13 mouse cellular contexts compared by ENCODE assay signal in genomic region chr4:128330519-128330918, GRCm38 (mm10).
DNase-seq lines count a peak whose midpoint lies in the region; ATAC-seq and TF ChIP-seq lines count a peak whose summit lies in the region.
"Had no signal": no experiment of that assay in that cellular context is flagged by ENCODE, and none has a peak within 500 bp of the region (broad histone marks: within the 10 kb centered on the region; RNA-seq: fewer than 3 reads in every experiment).

No protein-coding gene starts in this region.

- TF ChIP-seq POLR2A in brain, embryonic 14.5 days (IDR thresholded peaks at IDR 0.05; ENCODE audit: borderline replicate concordance, extremely low read depth, insufficient read depth, insufficient read length, poor library complexity, severe bottlenecking) = no peak

- no peak overlapping the region for H3K4me2 ChIP-seq in forebrain, postnatal 0 days (ENCODE audit: low read depth)
- H3K4me2 ChIP-seq in forebrain, embryonic 15.5 days (replicated peaks) = no peak overlapping the region
- H3K4me2 ChIP-seq in heart, embryonic 11.5 days = no peak overlapping the region
- H3K4me2 ChIP-seq: heart, embryonic 15.5 days; limb, embryonic 13.5 days had no signal

- no peaks in the 10 kb centered on the region for H3K4me1 ChIP-seq in forebrain, postnatal 0 days (ENCODE audit: insufficient read depth)
- H3K4me1 ChIP-seq in forebrain, embryonic 15.5 days = peaks cover 10% of the 10 kb centered on the region; the same call in 1 of the 2 replicates
- H3K4me1 ChIP-seq in heart, embryonic 11.5 days (ENCODE audit: control insufficient read depth, insufficient read depth, low read length) = no peaks in the 10 kb centered on the region
- H3K4me1 ChIP-seq: heart, embryonic 15.5 days; limb, embryonic 13.5 days had no signal

- peak; percentile 24 for DNase-seq in forebrain, postnatal 0 days
- DNase-seq in brain, embryonic 14.5 days (ENCODE audit: low read depth) = peak; percentile 53
- DNase-seq in layer of hippocampus, adult 9-10 months (ENCODE audit: low spot score) = peak; percentile 33
- DNase-seq in lung, postnatal 25 days (ENCODE audit: low spot score) = peak; percentile 4
- no peak for DNase-seq in spleen, postnatal 10 days (ENCODE audit: low spot score in 2 of 2)
- DNase-seq in urinary bladder, postnatal 25 days (ENCODE audit: low spot score) = no peak
- DNase-seq: adrenal gland, postnatal 25 days; kidney, adult 8-10 months had no signal

- WGBS in forebrain, postnatal 0 days = 41% methylated on average over 9 of the region's 9 CpGs
- WGBS in forebrain, embryonic 15.5 days = 45% methylated on average over 9 of the region's 9 CpGs
- 72% methylated on average over 9 of the region's 9 CpGs for WGBS in heart, embryonic 11.5 days (ENCODE audit: insufficient replicate concordance)

- ATAC-seq in forebrain, postnatal 0 days = peak; percentile 47; the same call in 1 of the 2 replicates
- no peak for ATAC-seq in forebrain, embryonic 15.5 days (replicated peaks)
- no peak for ATAC-seq in heart, embryonic 11.5 days (replicated peaks; ENCODE audit: insufficient number of reproducible peaks, low FRiP score, low TSS enrichment)

- no peak overlapping the region for H3K9ac ChIP-seq in forebrain, postnatal 0 days
- H3K9ac ChIP-seq in forebrain, embryonic 15.5 days (replicated peaks) = no peak overlapping the region
- no peak overlapping the region for H3K9ac ChIP-seq in heart, embryonic 11.5 days (ENCODE audit: low read depth, low read length)
- H3K9ac ChIP-seq: heart, embryonic 15.5 days; limb, embryonic 13.5 days had no signal

- no peak overlapping the region for H3K4me3 ChIP-seq in forebrain, postnatal 0 days (ENCODE audit: low read depth, low read length)
- no peak overlapping the region for H3K4me3 ChIP-seq in forebrain, embryonic 15.5 days
- no peak overlapping the region for H3K4me3 ChIP-seq in heart, embryonic 11.5 days (ENCODE audit: low read depth, low read length)
- H3K4me3 ChIP-seq: forebrain, embryonic 10.5 days; heart, embryonic 15.5 days; limb, embryonic 13.5 days had no signal

- H3K27ac ChIP-seq in forebrain, postnatal 0 days (ENCODE audit: low read depth, low read length) = no peak overlapping the region
- no peak overlapping the region for H3K27ac ChIP-seq in forebrain, embryonic 15.5 days (replicated peaks)
- no peak overlapping the region for H3K27ac ChIP-seq in heart, embryonic 11.5 days (ENCODE audit: low read depth, low read length)
- H3K27ac ChIP-seq: forebrain, embryonic 10.5 days; heart, embryonic 15.5 days; limb, embryonic 13.5 days had no signal

- H3K9me3 ChIP-seq in forebrain, postnatal 0 days (ENCODE audit: low read length) = no peaks in the 10 kb centered on the region
- no peaks in the 10 kb centered on the region for H3K9me3 ChIP-seq in forebrain, embryonic 15.5 days
- H3K9me3 ChIP-seq in heart, embryonic 11.5 days (replicated peaks; ENCODE audit: control insufficient read depth, low read length) = no peaks in the 10 kb centered on the region
- H3K9me3 ChIP-seq: forebrain, embryonic 10.5 days; heart, embryonic 15.5 days; limb, embryonic 13.5 days had no signal

- no peak for TF ChIP-seq CTCF in forebrain, postnatal 0 days (IDR thresholded peaks at IDR 0.05; ENCODE audit: low read depth)
- TF ChIP-seq CTCF in brain, embryonic 14.5 days (IDR thresholded peaks at IDR 0.05; ENCODE audit: borderline replicate concordance, extremely low read depth, insufficient read depth, insufficient read length) = no peak

- peaks cover 8% of the 10 kb centered on the region for H3K36me3 ChIP-seq in forebrain, postnatal 0 days (ENCODE audit: insufficient read depth)
- H3K36me3 ChIP-seq in forebrain, embryonic 15.5 days = no peaks in the 10 kb centered on the region
- no peaks in the 10 kb centered on the region for H3K36me3 ChIP-seq in heart, embryonic 11.5 days (ENCODE audit: control insufficient read depth, insufficient read depth, low read length)
- H3K36me3 ChIP-seq: forebrain, embryonic 10.5 days; heart, embryonic 15.5 days; limb, embryonic 13.5 days had no signal

- no peaks in the 10 kb centered on the region for H3K27me3 ChIP-seq in forebrain, postnatal 0 days (ENCODE audit: insufficient read depth, low read length)
- H3K27me3 ChIP-seq in forebrain, embryonic 15.5 days = no peaks in the 10 kb centered on the region
- no peaks in the 10 kb centered on the region for H3K27me3 ChIP-seq in heart, embryonic 11.5 days (ENCODE audit: control insufficient read depth, insufficient read depth, low read length)

Comparison
In these comparisons a context has a peak if more than half of its experiments do, and no peak if none do; other contexts are left out.
1. DNase-seq: peak in forebrain, postnatal 0 days (single experiment), brain, embryonic 14.5 days (single experiment), layer of hippocampus, adult 9-10 months (single experiment) and lung, postnatal 25 days (single experiment); none in spleen, postnatal 10 days (0 of 2) and urinary bladder, postnatal 25 days (single experiment).